Mouse (Mus musculus) neural tube, embryonic 14.5 days (tissue): ENCODE results near the gene Etv6. TPM values are rescaled to one million over a fixed set of nuclear protein-coding genes. Genes with fewer than 3 reads are reported as not detected.

Source experiments
- ATAC-seq: fragments of 200-750 bp; cut with Nextera tagmentation; 2 replicates; pipeline ENCODE4 v1.8.0; 2017; ENCODE audit warnings: low read depth, mild to moderate bottlenecking, moderate TSS enrichment, moderate library complexity
- H3K27ac ChIP-seq: fragments of 300-500 bp; sonication (generic); 2 replicates; pipeline ENCODE4 v1.5.1; 2014; ENCODE audit warnings: low read depth, mild to moderate bottlenecking, control low read depth, low read length, moderate library complexity, mixed read lengths
- H3K27me3 ChIP-seq: fragments of 300-500 bp; sonication (generic); 2 replicates; pipeline ENCODE4 v1.6.1; 2014; ENCODE audit warnings: low read length; ENCODE audit not compliant: control insufficient read depth, insufficient read depth
- H3K36me3 ChIP-seq: fragments of 300-500 bp; sonication (generic); 2 replicates; pipeline ENCODE4 v1.6.1; 2014; ENCODE audit warnings: low read length, mixed read lengths; ENCODE audit not compliant: control insufficient read depth, insufficient read depth
- H3K4me1 ChIP-seq: fragments of 300-500 bp; sonication (generic); 2 replicates; pipeline ENCODE4 v1.6.1; 2014; ENCODE audit warnings: low read length; ENCODE audit not compliant: control insufficient read depth, insufficient read depth
- H3K4me2 ChIP-seq: fragments of 300-500 bp; sonication (generic); 2 replicates; pipeline ENCODE4 v1.6.1; 2014; ENCODE audit warnings: mild to moderate bottlenecking, low read depth, low read length, control low read depth
- H3K4me3 ChIP-seq: fragments of 300-500 bp; sonication (generic); 2 replicates; pipeline ENCODE4 v1.5.1; 2014; ENCODE audit warnings: low read depth, low read length, control low read depth, mixed read lengths
- H3K9ac ChIP-seq: fragments of 300-500 bp; sonication (generic); replicated peaks from 2 replicates; pipeline ENCODE4 v1.6.1; 2014; ENCODE audit warnings: low read depth, mild to moderate bottlenecking, control low read depth, low read length, mixed read lengths
- H3K9me3 ChIP-seq: fragments of 300-500 bp; sonication (generic); 2 replicates; pipeline ENCODE4 v1.6.1; 2016; ENCODE audit warnings: low read length; ENCODE audit not compliant: control insufficient read depth
- WGBS: fragments of 180-500 bp; shearing (Covaris S2); extraction: QIAGEN DNeasy Blood & Tissue Kit; methylation state at CpG from one replicate; pipeline ENCODE4 v1.1.7; 2014; 5-methylcytosine and 5-hydroxymethylcytosine counted together
- polyA plus RNA-seq: library from polyadenylated mRNA; unstranded; fragments of >200 nt; fragmentation: Nextera tagmentation; extraction: Ambion mirVana; gene quantifications from 2 replicates; pipeline ENCODE4 v1.2.1, GENCODE M21; 2014

Etv6 gene
- polyA plus RNA-seq, 1 experiment from 2014 or later = 5.8 TPM

- H3K9me3 ChIP-seq = no peaks in the 10 kb centered on the region
- H3K4me2 ChIP-seq = no peak overlapping the region
- no peaks in the 10 kb centered on the region for H3K36me3 ChIP-seq
- H3K27me3 ChIP-seq = no peaks in the 10 kb centered on the region
- peaks cover 23% of the 10 kb centered on the region for H3K4me1 ChIP-seq
- no peak for ATAC-seq
- H3K9ac ChIP-seq = no peak overlapping the region
- H3K27ac ChIP-seq = no peak overlapping the region
- WGBS = 67% methylated on average over 9 of the region's 9 CpGs
- H3K4me3 ChIP-seq = no peak overlapping the region
Observed at GRCm38 (mm10) chr6:134151853-134152505, 116.5 kb downstream of the Etv6 start.

GRCm38 (mm10) chr6:134152539-134152938, 117.0 kb downstream of the Etv6 start:
- H3K4me2 ChIP-seq = no peak overlapping the region
- H3K27ac ChIP-seq = no peak overlapping the region
- no peaks in the 10 kb centered on the region for H3K27me3 ChIP-seq
- 78% methylated on average over 6 of the region's 6 CpGs for WGBS
- H3K36me3 ChIP-seq = no peaks in the 10 kb centered on the region
- peaks cover 25% of the 10 kb centered on the region for H3K4me1 ChIP-seq
- H3K4me3 ChIP-seq = no peak overlapping the region
- H3K9ac ChIP-seq = no peak overlapping the region
- ATAC-seq = no peak
- no peaks in the 10 kb centered on the region for H3K9me3 ChIP-seq

- 86% methylated on average over 8 of the region's 8 CpGs for WGBS
- peaks cover 19% of the 10 kb centered on the region for H3K4me1 ChIP-seq
- no peak overlapping the region for H3K4me2 ChIP-seq
- no peak for ATAC-seq
- H3K27me3 ChIP-seq = no peaks in the 10 kb centered on the region
- H3K4me3 ChIP-seq = no peak overlapping the region
- no peak overlapping the region for H3K9ac ChIP-seq
- H3K36me3 ChIP-seq = no peaks in the 10 kb centered on the region
- H3K9me3 ChIP-seq = no peaks in the 10 kb centered on the region
- H3K27ac ChIP-seq = no peak overlapping the region
Observed at GRCm38 (mm10) chr6:134154746-134155145, 119.2 kb downstream of the Etv6 start.

- H3K4me2 ChIP-seq = no peak overlapping the region
- H3K27ac ChIP-seq = peak overlapping the region; percentile 45; the same call in 1 of the 2 replicates
- H3K4me3 ChIP-seq = no peak overlapping the region
- no peaks in the 10 kb centered on the region for H3K27me3 ChIP-seq
- no peaks in the 10 kb centered on the region for H3K36me3 ChIP-seq
- H3K4me1 ChIP-seq = peaks cover 19% of the 10 kb centered on the region
- ATAC-seq = peak; percentile 32; the same call in 1 of the 2 replicates
- no peaks in the 10 kb centered on the region for H3K9me3 ChIP-seq
- H3K9ac ChIP-seq = no peak overlapping the region
- WGBS = 27% methylated on average over 8 of the region's 8 CpGs
Observed at GRCm38 (mm10) chr6:134155900-134156623, 120.6 kb downstream of the Etv6 start.

- H3K27me3 ChIP-seq = no peaks in the 10 kb centered on the region
- 17% methylated on average over 6 of the region's 6 CpGs for WGBS
- ATAC-seq = peak; percentile 73
- no peak overlapping the region for H3K4me3 ChIP-seq
- H3K4me1 ChIP-seq = peaks cover 19% of the 10 kb centered on the region
- no peak overlapping the region; the same call in 1 of the 2 replicates for H3K27ac ChIP-seq
- no peaks in the 10 kb centered on the region for H3K36me3 ChIP-seq
- no peak overlapping the region for H3K9ac ChIP-seq
- no peak overlapping the region for H3K4me2 ChIP-seq
- no peaks in the 10 kb centered on the region for H3K9me3 ChIP-seq
Observed at GRCm38 (mm10) chr6:134157533-134158115, 122.1 kb downstream of the Etv6 start.

GRCm38 (mm10) chr6:134158201-134158600, 122.7 kb downstream of the Etv6 start:
- H3K9me3 ChIP-seq = no peaks in the 10 kb centered on the region
- no peak overlapping the region for H3K9ac ChIP-seq
- peaks cover 19% of the 10 kb centered on the region for H3K4me1 ChIP-seq
- H3K27me3 ChIP-seq = no peaks in the 10 kb centered on the region
- WGBS = 66% methylated on average over 2 of the region's 2 CpGs
- no peaks in the 10 kb centered on the region for H3K36me3 ChIP-seq
- H3K4me2 ChIP-seq = no peak overlapping the region
- H3K27ac ChIP-seq = no peak overlapping the region
- no peak for ATAC-seq
- no peak overlapping the region for H3K4me3 ChIP-seq

GRCm38 (mm10) chr6:134159672-134160071, 124.2 kb downstream of the Etv6 start:
- peaks cover 19% of the 10 kb centered on the region for H3K4me1 ChIP-seq
- no peak for ATAC-seq

GRCm38 (mm10) chr6:134161040-134161439, 125.5 kb downstream of the Etv6 start:
- H3K4me1 ChIP-seq = peaks cover 15% of the 10 kb centered on the region
- ATAC-seq = peak; percentile 32; the same call in 1 of the 2 replicates
- H3K27me3 ChIP-seq = no peaks in the 10 kb centered on the region
- no peak overlapping the region for H3K27ac ChIP-seq
- no peaks in the 10 kb centered on the region for H3K9me3 ChIP-seq
- no peak overlapping the region for H3K4me3 ChIP-seq
- no peak overlapping the region for H3K4me2 ChIP-seq
- H3K36me3 ChIP-seq = no peaks in the 10 kb centered on the region
- WGBS = 60% methylated on average over 13 of the region's 13 CpGs
- no peak overlapping the region for H3K9ac ChIP-seq

More at GRCm38 (mm10) chr6:134159672-134160071, 124.2 kb downstream of the Etv6 start:
- Histone ChIP-seq H3K4me2 (no peak overlapping the region), H3K36me3 (no peaks in the 10 kb centered on the region), H3K4me3 (no peak overlapping the region), H3K27me3 (no peaks in the 10 kb centered on the region), H3K9me3 (no peaks in the 10 kb centered on the region), H3K27ac (no peak overlapping the region), H3K9ac (no peak overlapping the region)
- WGBS = 87% methylated on average over 4 of the region's 4 CpGs

GRCm38 (mm10) chr6:134163346-134163745, 127.8 kb downstream of the Etv6 start:
- 72% methylated on average over 1 of the region's 1 CpGs for WGBS

More at GRCm38 (mm10) chr6:134163346-134163745, 127.8 kb downstream of the Etv6 start:
- Histone ChIP-seq H3K4me3 (no peak overlapping the region), H3K4me2 (no peak overlapping the region), H3K36me3 (no peaks in the 10 kb centered on the region), H3K27me3 (no peaks in the 10 kb centered on the region), H3K4me1 (no peaks in the 10 kb centered on the region), H3K9ac (no peak overlapping the region), H3K27ac (no peak overlapping the region), H3K9me3 (no peaks in the 10 kb centered on the region)
- no peak for ATAC-seq
